Mouse (Mus musculus): ENCODE data around the gene Cenpt.

The Cenpt gene

GRCm38 (mm10) chr8:105805346-105805745 is 47.7 kb downstream of the Cenpt start:
- no peak for DNase-seq

- DNase-seq: peak; percentile 62
Measured at GRCm38 (mm10) chr8:105804797-105805196, 48.3 kb downstream of the Cenpt start.

- no peak for DNase-seq
Measured at GRCm38 (mm10) chr8:105801153-105801904, 51.7 kb downstream of the Cenpt start.

GRCm38 (mm10) chr8:105799091-105799812 is 53.8 kb downstream of the Cenpt start:
- DNase-seq: peak; percentile 84

- no peak for DNase-seq
Measured at GRCm38 (mm10) chr8:105798408-105798807, 54.7 kb downstream of the Cenpt start.

- no peak for DNase-seq
Measured at GRCm38 (mm10) chr8:105795785-105796184, 57.3 kb downstream of the Cenpt start.
